Mouse (Mus musculus) stomach, embryonic 16.5 days (tissue): ENCODE measurements around the gene 2310039H08Rik. TPM values are rescaled to one million over a fixed set of nuclear protein-coding genes. Genes with fewer than 3 reads are reported as not detected.

Experiments used
- polyA plus RNA-seq: library from polyadenylated mRNA; unstranded; fragments of >200 nt; fragmentation: Nextera tagmentation; extraction: Ambion mirVana; gene quantifications from 2 replicates; pipeline ENCODE4 v1.2.1, GENCODE M21; 2015

2310039H08Rik gene
- polyA plus RNA-seq, 1 experiment from 2014 or later = 76.2 TPM

Other genes starting within 250 kb of the 2310039H08Rik start
- gene Cul9, start 226.2 kb upstream of the 2310039H08Rik start, polyA plus RNA-seq = 3.2 and 4.0 TPM in 2 replicates
- 7.0 and 8.9 TPM in 2 replicates for gene Srf, start 216.5 kb upstream of the 2310039H08Rik start, polyA plus RNA-seq
- gene Ptk7, start 143.1 kb upstream of the 2310039H08Rik start, polyA plus RNA-seq = 93.9 and 94.9 TPM in 2 replicates
- 41.4 and 46.7 TPM in 2 replicates for gene Klc4, start 126.6 kb upstream of the 2310039H08Rik start, polyA plus RNA-seq
- gene Mrpl2, start 126.4 kb upstream of the 2310039H08Rik start, polyA plus RNA-seq = 94.1 and 99.9 TPM in 2 replicates
- gene Cul7, start 122.3 kb upstream of the 2310039H08Rik start, polyA plus RNA-seq = 51.2 and 54.8 TPM in 2 replicates
- gene Rrp36, start 98.3 kb upstream of the 2310039H08Rik start, polyA plus RNA-seq = 49.7 and 52.4 TPM in 2 replicates
- gene Mea1, start 93.8 kb upstream of the 2310039H08Rik start, polyA plus RNA-seq = 148 and 160 TPM in 2 replicates
- 110 and 113 TPM in 2 replicates for gene Klhdc3, start 91.7 kb upstream of the 2310039H08Rik start, polyA plus RNA-seq
- gene Ppp2r5d, start 67.5 kb upstream of the 2310039H08Rik start, polyA plus RNA-seq = 71.7 and 82.4 TPM in 2 replicates
- gene Pex6, start 61.2 kb upstream of the 2310039H08Rik start, polyA plus RNA-seq = 14.7 and 15.0 TPM in 2 replicates
- 17.1 and 21.8 TPM in 2 replicates for gene Gnmt, start 43.5 kb upstream of the 2310039H08Rik start, polyA plus RNA-seq
- 70.7 and 74.0 TPM in 2 replicates for gene Cnpy3, start 20.4 kb upstream of the 2310039H08Rik start, polyA plus RNA-seq
- 0.17 TPM in 1 of 2 replicates, not detected in the other for gene Ptcra, start 8.9 kb upstream of the 2310039H08Rik start, polyA plus RNA-seq
- 151 and 155 TPM in 2 replicates for gene Rpl7l1, start 10.0 kb downstream of the 2310039H08Rik start, polyA plus RNA-seq
- gene Bicral, start 85.8 kb downstream of the 2310039H08Rik start, polyA plus RNA-seq = 3.4 and 4.0 TPM in 2 replicates
- 25.8 and 34.8 TPM in 2 replicates for gene Tbcc, start 118.0 kb downstream of the 2310039H08Rik start, polyA plus RNA-seq
- gene Prph2, start 137.8 kb downstream of the 2310039H08Rik start, polyA plus RNA-seq = not detected in 2 replicates
- 12.4 and 14.4 TPM in 2 replicates for gene Ubr2, start 237.9 kb downstream of the 2310039H08Rik start, polyA plus RNA-seq